Mouse (Mus musculus) forebrain, embryonic 10.5 days (tissue): ENCODE data around the gene Cmtm3. TPM values are rescaled to one million over a fixed set of nuclear protein-coding genes. Genes with fewer than 3 reads are reported as not detected.

Source experiments
- DNase-seq: peaks from one replicate; pipeline ENCODE4 v3.0.0-alpha.2; 2017; ENCODE audit warnings: low spot score; ENCODE audit errors: extremely low spot score
- H3K27ac ChIP-seq: fragments of 300-500 bp; sonication (generic); 2 replicates; pipeline ENCODE4 v1.5.1; 2016; ENCODE audit warnings: mild to moderate bottlenecking
- H3K27me3 ChIP-seq: fragments of 300-500 bp; sonication (generic); 2 replicates; pipeline ENCODE4 v1.6.1; 2016; ENCODE audit warnings: mild to moderate bottlenecking; ENCODE audit not compliant: poor library complexity, severe bottlenecking
- H3K36me3 ChIP-seq: fragments of 300-500 bp; sonication (generic); replicated peaks from 2 replicates; pipeline ENCODE4 v1.6.1; 2016; ENCODE audit warnings: mild to moderate bottlenecking, moderate library complexity
- H3K4me1 ChIP-seq: fragments of 300-500 bp; sonication (generic); 2 replicates; pipeline ENCODE4 v1.6.1; 2016
- H3K4me3 ChIP-seq: fragments of 300-500 bp; sonication (generic); 2 replicates; pipeline ENCODE4 v1.5.1; 2016; ENCODE audit warnings: mild to moderate bottlenecking, moderate library complexity
- H3K9me3 ChIP-seq: fragments of 300-500 bp; sonication (generic); 2 replicates; pipeline ENCODE4 v1.6.1; 2016; ENCODE audit warnings: mild to moderate bottlenecking, moderate library complexity
- WGBS: fragments of 180-500 bp; shearing (Covaris S2); methylation state at CpG from one replicate; pipeline ENCODE4 v1.1.7; 2016; 5-methylcytosine and 5-hydroxymethylcytosine counted together
- polyA plus RNA-seq: library from polyadenylated mRNA; unstranded; fragments of >200 nt; fragmentation: Nextera tagmentation; extraction: Ambion mirVana; gene quantifications from 2 replicates; pipeline ENCODE4 v1.2.1, GENCODE M21; 2016

Cmtm3 gene
- polyA plus RNA-seq, 1 experiment from 2014 or later: 68.5 TPM

- H3K9me3 ChIP-seq: no peaks in the 10 kb centered on the region
Observed at GRCm38 (mm10) chr8:104332665-104333631, 6.3 kb upstream of the Cmtm3 start.

GRCm38 (mm10) chr8:104333786-104334185, 5.4 kb upstream of the Cmtm3 start:
- Histone ChIP-seq H3K36me3 (no peaks in the 10 kb centered on the region), H3K27ac (no peak overlapping the region), H3K27me3 (peaks cover 3% of the 10 kb centered on the region; the same call in 1 of the 2 replicates), H3K4me1 (no peaks in the 10 kb centered on the region), H3K4me3 (no peak overlapping the region), H3K9me3 (no peaks in the 10 kb centered on the region)
- 81% methylated on average over 5 of the region's 5 CpGs for WGBS
- no peak for DNase-seq

More at GRCm38 (mm10) chr8:104332665-104333631, 6.3 kb upstream of the Cmtm3 start:
- peak; percentile 9 for DNase-seq
- Histone ChIP-seq H3K36me3 (no peaks in the 10 kb centered on the region), H3K27me3 (no peaks in the 10 kb centered on the region), H3K4me3 (no peak overlapping the region), H3K27ac (no peak overlapping the region), H3K4me1 (no peaks in the 10 kb centered on the region)
- WGBS: 84% methylated on average over 5 of the region's 5 CpGs

GRCm38 (mm10) chr8:104334196-104334595, 5.0 kb upstream of the Cmtm3 start:
- Histone ChIP-seq H3K36me3 (no peaks in the 10 kb centered on the region), H3K4me1 (peaks cover under 1% of the 10 kb centered on the region; the same call in 1 of the 2 replicates), H3K4me3 (no peak overlapping the region), H3K27me3 (peaks cover 5% of the 10 kb centered on the region; the same call in 1 of the 2 replicates), H3K9me3 (no peaks in the 10 kb centered on the region), H3K27ac (no peak overlapping the region)
- 72% methylated on average over 1 of the region's 1 CpGs for WGBS
- DNase-seq: peak; percentile 11

GRCm38 (mm10) chr8:104336806-104337205, 2.4 kb upstream of the Cmtm3 start:
- H3K4me3 ChIP-seq: no peak overlapping the region
- peaks cover 9% of the 10 kb centered on the region; the same call in 1 of the 2 replicates for H3K27me3 ChIP-seq
- no peaks in the 10 kb centered on the region for H3K36me3 ChIP-seq
- peaks cover 21% of the 10 kb centered on the region for H3K4me1 ChIP-seq
- no peaks in the 10 kb centered on the region for H3K9me3 ChIP-seq
- no peak for DNase-seq
- H3K27ac ChIP-seq: no peak overlapping the region
- 85% methylated on average over 1 of the region's 1 CpGs for WGBS

- DNase-seq: peak; percentile 12
- Histone ChIP-seq H3K4me1 (peaks cover 23% of the 10 kb centered on the region), H3K27ac (no peak overlapping the region), H3K27me3 (peaks cover 11% of the 10 kb centered on the region; the same call in 1 of the 2 replicates), H3K4me3 (no peak overlapping the region), H3K9me3 (no peaks in the 10 kb centered on the region), H3K36me3 (no peaks in the 10 kb centered on the region)
- WGBS: 57% methylated on average over 3 of the region's 3 CpGs
Observed at GRCm38 (mm10) chr8:104337890-104338289, 1.3 kb upstream of the Cmtm3 start.

- no peak for DNase-seq
- Histone ChIP-seq H3K27ac (peak overlapping the region; percentile 92), H3K36me3 (peaks cover 5% of the 10 kb centered on the region; the same call in 1 of the 2 replicates), H3K4me1 (peaks cover 23% of the 10 kb centered on the region), H3K9me3 (no peaks in the 10 kb centered on the region), H3K4me3 (peak overlapping the region; percentile 66), H3K27me3 (peaks cover 11% of the 10 kb centered on the region; the same call in 1 of the 2 replicates)
- WGBS: under 1% methylated on average over 6 of the region's 6 CpGs
Observed at GRCm38 (mm10) chr8:104339983-104340232, 698 bp downstream of the Cmtm3 start.

- WGBS: under 1% methylated on average over 52 of the region's 54 CpGs
- peak overlapping the region; percentile 66 for H3K4me3 ChIP-seq
- peak overlapping the region; percentile 92 for H3K27ac ChIP-seq
- H3K4me1 ChIP-seq: peaks cover 23% of the 10 kb centered on the region
- peaks cover 10% of the 10 kb centered on the region for H3K36me3 ChIP-seq
- H3K9me3 ChIP-seq: no peaks in the 10 kb centered on the region
- H3K27me3 ChIP-seq: peaks cover 11% of the 10 kb centered on the region; the same call in 1 of the 2 replicates
- DNase-seq: peak; percentile 80
Observed at GRCm38 (mm10) chr8:104340233-104341105, 1.3 kb downstream of the Cmtm3 start.

- peak overlapping the region; percentile 92 for H3K27ac ChIP-seq
- peak; percentile 64 for DNase-seq
- H3K27me3 ChIP-seq: peaks cover 11% of the 10 kb centered on the region; the same call in 1 of the 2 replicates
- WGBS: under 1% methylated on average over 24 of the region's 24 CpGs
- H3K9me3 ChIP-seq: no peaks in the 10 kb centered on the region
- peaks cover 15% of the 10 kb centered on the region for H3K36me3 ChIP-seq
- peak overlapping the region; percentile 66 for H3K4me3 ChIP-seq
- H3K4me1 ChIP-seq: peaks cover 23% of the 10 kb centered on the region
Observed at GRCm38 (mm10) chr8:104341106-104341561, 1.9 kb downstream of the Cmtm3 start.

- Histone ChIP-seq H3K36me3 (peaks cover 21% of the 10 kb centered on the region), H3K9me3 (no peaks in the 10 kb centered on the region), H3K27me3 (peaks cover 11% of the 10 kb centered on the region; the same call in 1 of the 2 replicates), H3K27ac (peak overlapping the region; percentile 92), H3K4me3 (peak overlapping the region; percentile 66), H3K4me1 (peaks cover 23% of the 10 kb centered on the region)
- no peak for DNase-seq
- 36% methylated on average over 6 of the region's 6 CpGs for whole genome bisulfite sequencing
Observed at GRCm38 (mm10) chr8:104341678-104342077, 2.5 kb downstream of the Cmtm3 start.

GRCm38 (mm10) chr8:104342426-104342825, 3.2 kb downstream of the Cmtm3 start:
- 86% methylated on average over 5 of the region's 5 CpGs for WGBS
- Histone ChIP-seq H3K27me3 (peaks cover 11% of the 10 kb centered on the region; the same call in 1 of the 2 replicates), H3K4me3 (no peak overlapping the region), H3K4me1 (peaks cover 28% of the 10 kb centered on the region), H3K36me3 (peaks cover 28% of the 10 kb centered on the region), H3K27ac (no peak overlapping the region), H3K9me3 (no peaks in the 10 kb centered on the region)
- no peak for DNase-seq

- 14% methylated on average over 7 of the region's 7 CpGs for WGBS
- DNase-seq: peak; percentile 84
- Histone ChIP-seq H3K36me3 (peaks cover 35% of the 10 kb centered on the region), H3K9me3 (no peaks in the 10 kb centered on the region), H3K4me3 (no peak overlapping the region), H3K27me3 (peaks cover 7% of the 10 kb centered on the region; the same call in 1 of the 2 replicates), H3K27ac (no peak overlapping the region), H3K4me1 (peaks cover 28% of the 10 kb centered on the region)
Observed at GRCm38 (mm10) chr8:104343957-104344356, 4.7 kb downstream of the Cmtm3 start.

- Histone ChIP-seq H3K9me3 (no peaks in the 10 kb centered on the region), H3K27ac (no peak overlapping the region), H3K36me3 (peaks cover 35% of the 10 kb centered on the region), H3K27me3 (peaks cover 6% of the 10 kb centered on the region; the same call in 1 of the 2 replicates), H3K4me3 (no peak overlapping the region), H3K4me1 (peaks cover 23% of the 10 kb centered on the region)
- no peak for DNase-seq
- 94% methylated on average over 5 of the region's 5 CpGs for WGBS
Observed at GRCm38 (mm10) chr8:104344622-104345021, 5.4 kb downstream of the Cmtm3 start.
